13 mouse cellular contexts compared by ENCODE assay signal in genomic region chr6:111738983-111739382, GRCm38 (mm10).
DNase-seq lines count a peak whose midpoint lies in the region; ATAC-seq and TF ChIP-seq lines count a peak whose summit lies in the region.
"Had no signal": no experiment of that assay in that cellular context is flagged by ENCODE, and none has a peak within 500 bp of the region (broad histone marks: within the 10 kb centered on the region; RNA-seq: fewer than 3 reads in every experiment).

No protein-coding gene starts in this region.

- ATAC-seq in midbrain, postnatal 0 days (ENCODE audit: low FRiP score) = no peak
- no peak for ATAC-seq in midbrain, embryonic 14.5 days (ENCODE audit: low FRiP score, low TSS enrichment)
- ATAC-seq in forebrain, postnatal 0 days = peak; percentile 70
- ATAC-seq in kidney, embryonic 15.5 days (replicated peaks; ENCODE audit: low FRiP score) = no peak
- ATAC-seq: Patski had no signal

- H3K4me2 ChIP-seq in midbrain, postnatal 0 days (ENCODE audit: low read depth, low read length, poor library complexity, severe bottlenecking) = no peak overlapping the region
- no peak overlapping the region for H3K4me2 ChIP-seq in midbrain, embryonic 14.5 days (ENCODE audit: low read length)
- no peak overlapping the region for H3K4me2 ChIP-seq in forebrain, postnatal 0 days (ENCODE audit: low read depth)
- H3K4me2 ChIP-seq in kidney, embryonic 15.5 days = no peak overlapping the region
- H3K4me2 ChIP-seq: heart, embryonic 11.5 days; midbrain, embryonic 12.5 days; neural tube, embryonic 13.5 days had no signal

- peak; percentile 74 for DNase-seq in midbrain, postnatal 0 days (ENCODE audit: low spot score)
- no peak for DNase-seq in midbrain, embryonic 14.5 days
- peak; percentile 78 for DNase-seq in forebrain, postnatal 0 days
- DNase-seq in left cerebral cortex, postnatal 14 days (ENCODE audit: low spot score in 2 of 2) = peak; percentile 5 to 12
- no peak for DNase-seq in thymus, postnatal 14 days
- no peak for DNase-seq in retina, embryonic 14.5 days (ENCODE audit: low spot score)
- no peak for DNase-seq in embryo, embryonic 11 days

- no peak overlapping the region for H3K4me3 ChIP-seq in midbrain, postnatal 0 days (ENCODE audit: low read depth, low read length)
- no peak overlapping the region for H3K4me3 ChIP-seq in midbrain, embryonic 14.5 days (replicated peaks; ENCODE audit: low read depth, low read length)
- H3K4me3 ChIP-seq in forebrain, postnatal 0 days (ENCODE audit: low read depth, low read length) = no peak overlapping the region
- H3K4me3 ChIP-seq in kidney, embryonic 15.5 days (replicated peaks) = no peak overlapping the region
- H3K4me3 ChIP-seq: embryonic facial prominence, embryonic 10.5 days; midbrain, embryonic 12.5 days; neural tube, embryonic 13.5 days had no signal

- H3K9me3 ChIP-seq in midbrain, postnatal 0 days (ENCODE audit: low read length) = no peaks in the 10 kb centered on the region
- H3K9me3 ChIP-seq in midbrain, embryonic 14.5 days (ENCODE audit: control insufficient read depth, low read length) = no peaks in the 10 kb centered on the region
- no peaks in the 10 kb centered on the region for H3K9me3 ChIP-seq in forebrain, postnatal 0 days (ENCODE audit: low read length)
- no peaks in the 10 kb centered on the region for H3K9me3 ChIP-seq in kidney, embryonic 15.5 days (replicated peaks)
- H3K9me3 ChIP-seq: embryonic facial prominence, embryonic 10.5 days; midbrain, embryonic 12.5 days; neural tube, embryonic 13.5 days had no signal

- no peaks in the 10 kb centered on the region for H3K36me3 ChIP-seq in midbrain, postnatal 0 days (ENCODE audit: insufficient read depth, low read length)
- no peaks in the 10 kb centered on the region for H3K36me3 ChIP-seq in midbrain, embryonic 14.5 days (ENCODE audit: control insufficient read depth, insufficient read depth, low read length)
- no peaks in the 10 kb centered on the region for H3K36me3 ChIP-seq in forebrain, postnatal 0 days (ENCODE audit: insufficient read depth)
- H3K36me3 ChIP-seq in kidney, embryonic 15.5 days = no peaks in the 10 kb centered on the region
- H3K36me3 ChIP-seq: embryonic facial prominence, embryonic 10.5 days; midbrain, embryonic 12.5 days; neural tube, embryonic 13.5 days had no signal

- intact Hi-C loops in left cerebral cortex, postnatal 14 days (cut with DNase I) = no loop called here

- WGBS in midbrain, postnatal 0 days = 86% methylated on average over 1 of the region's 1 CpGs
- 93% methylated on average over 1 of the region's 1 CpGs for WGBS in midbrain, embryonic 14.5 days
- WGBS in forebrain, postnatal 0 days = 70% methylated on average over 1 of the region's 1 CpGs
- 88% methylated on average over 1 of the region's 1 CpGs for WGBS in kidney, embryonic 15.5 days

- H3K27ac ChIP-seq in midbrain, postnatal 0 days (ENCODE audit: low read depth, low read length) = no peak overlapping the region
- no peak overlapping the region for H3K27ac ChIP-seq in midbrain, embryonic 14.5 days (replicated peaks; ENCODE audit: low read depth, low read length)
- no peak overlapping the region for H3K27ac ChIP-seq in forebrain, postnatal 0 days (ENCODE audit: low read depth, low read length)
- H3K27ac ChIP-seq in kidney, embryonic 15.5 days = no peak overlapping the region
- H3K27ac ChIP-seq: embryonic facial prominence, embryonic 10.5 days; midbrain, embryonic 12.5 days; neural tube, embryonic 13.5 days had no signal

- no peaks in the 10 kb centered on the region for H3K27me3 ChIP-seq in midbrain, postnatal 0 days (ENCODE audit: insufficient read depth, low read length)
- H3K27me3 ChIP-seq in midbrain, embryonic 14.5 days (ENCODE audit: control insufficient read depth, insufficient read depth, low read length) = no peaks in the 10 kb centered on the region
- no peaks in the 10 kb centered on the region for H3K27me3 ChIP-seq in forebrain, postnatal 0 days (ENCODE audit: insufficient read depth, low read length)
- H3K27me3 ChIP-seq in kidney, embryonic 15.5 days = no peaks in the 10 kb centered on the region
- H3K27me3 ChIP-seq: midbrain, embryonic 12.5 days; neural tube, embryonic 13.5 days; Patski had no signal

- no peak for TF ChIP-seq CTCF in midbrain, postnatal 0 days (IDR thresholded peaks at IDR 0.05)
- TF ChIP-seq CTCF in forebrain, postnatal 0 days (IDR thresholded peaks at IDR 0.05; ENCODE audit: low read depth) = no peak

- H3K4me1 ChIP-seq in midbrain, postnatal 0 days (ENCODE audit: insufficient read depth, low read length) = no peaks in the 10 kb centered on the region
- no peaks in the 10 kb centered on the region for H3K4me1 ChIP-seq in midbrain, embryonic 14.5 days (ENCODE audit: control insufficient read depth, insufficient read depth, low read length)
- H3K4me1 ChIP-seq in forebrain, postnatal 0 days (ENCODE audit: insufficient read depth) = no peaks in the 10 kb centered on the region
- no peaks in the 10 kb centered on the region for H3K4me1 ChIP-seq in kidney, embryonic 15.5 days
- H3K4me1 ChIP-seq: embryonic facial prominence, embryonic 10.5 days; midbrain, embryonic 12.5 days; neural tube, embryonic 13.5 days had no signal

- no peak overlapping the region for H3K9ac ChIP-seq in midbrain, postnatal 0 days (replicated peaks; ENCODE audit: low read length, poor library complexity, severe bottlenecking)
- H3K9ac ChIP-seq in midbrain, embryonic 14.5 days (replicated peaks; ENCODE audit: low read length) = no peak overlapping the region
- no peak overlapping the region for H3K9ac ChIP-seq in forebrain, postnatal 0 days
- H3K9ac ChIP-seq in kidney, embryonic 15.5 days = no peak overlapping the region
- H3K9ac ChIP-seq: midbrain, embryonic 12.5 days; neural tube, embryonic 13.5 days had no signal

Comparison
In these comparisons a context has a peak if more than half of its experiments do, and no peak if none do; other contexts are left out.
1. DNase-seq: peak in midbrain, postnatal 0 days (single experiment), forebrain, postnatal 0 days (single experiment) and left cerebral cortex, postnatal 14 days (2 of 2); none in midbrain, embryonic 14.5 days (single experiment), thymus, postnatal 14 days (single experiment), retina, embryonic 14.5 days (single experiment) and embryo, embryonic 11 days (single experiment).